Mouse (Mus musculus): ENCODE measurements around the gene Txndc11. TPM values are rescaled to one million over a fixed set of nuclear protein-coding genes. Genes with fewer than 3 reads are reported as not detected.

The Txndc11 gene
- polyA plus RNA-seq, 1 experiment = 36.4 TPM

DNA sequence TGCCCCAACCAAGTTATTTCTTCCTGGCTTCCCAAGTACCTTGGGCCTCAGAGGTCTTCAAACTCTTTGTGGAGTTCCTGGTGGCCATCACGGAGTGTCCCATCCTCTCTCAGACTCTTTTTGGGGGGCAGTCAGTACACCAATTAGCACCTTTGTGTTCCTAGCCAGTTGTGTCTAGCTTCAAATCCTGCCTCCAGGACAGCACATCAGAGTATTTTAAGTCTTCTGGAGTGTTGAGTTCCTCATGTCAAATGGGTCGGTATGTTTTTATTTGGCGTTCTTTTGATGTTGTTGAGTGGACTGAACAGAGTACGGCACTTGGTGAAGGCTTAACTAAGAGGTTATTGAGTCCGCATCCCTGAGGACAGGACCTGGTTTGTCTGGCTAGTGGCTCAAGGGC lies 69.0 kb downstream of the Txndc11 start:
- DNase-seq (ENCODE audit: low read depth) = no peak

- no peak for DNase-seq (ENCODE audit: low read depth)
Observed at GRCm38 (mm10) chr16:11064742-11065141, 69.7 kb downstream of the Txndc11 start.

GRCm38 (mm10) chr16:11064341-11064740 lies 70.1 kb downstream of the Txndc11 start:
- DNase-seq (ENCODE audit: low read depth) = no peak

GRCm38 (mm10) chr16:11062794-11063721 lies 71.4 kb downstream of the Txndc11 start:
- DNase-seq (ENCODE audit: low read depth) = no peak

DNA sequence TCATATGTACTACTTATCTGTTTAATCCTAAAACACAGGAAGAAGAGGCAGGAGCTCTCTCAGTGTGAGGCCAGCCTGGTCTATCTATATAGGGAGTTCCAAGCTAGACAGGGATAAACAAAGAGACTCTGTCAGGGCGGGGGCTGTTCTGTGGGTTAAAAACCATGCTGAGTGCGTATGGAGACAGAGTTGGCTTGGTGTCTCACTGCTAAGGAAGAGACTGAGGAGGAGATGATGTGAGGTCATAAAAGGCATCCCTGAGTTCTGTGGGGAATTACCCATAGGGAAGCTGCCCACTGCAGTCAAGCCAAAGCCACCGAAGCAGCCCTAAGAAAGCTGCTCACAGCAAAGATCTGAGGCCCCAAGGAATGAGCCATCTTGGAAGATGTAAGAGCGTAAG lies 73.8 kb downstream of the Txndc11 start, which contains the start of gene Snn:
Gene Snn (plus strand): TSS at position 301 of the 400 bp plus-strand sequence.
- DNase-seq (ENCODE audit: low read depth) = no peak

DNA sequence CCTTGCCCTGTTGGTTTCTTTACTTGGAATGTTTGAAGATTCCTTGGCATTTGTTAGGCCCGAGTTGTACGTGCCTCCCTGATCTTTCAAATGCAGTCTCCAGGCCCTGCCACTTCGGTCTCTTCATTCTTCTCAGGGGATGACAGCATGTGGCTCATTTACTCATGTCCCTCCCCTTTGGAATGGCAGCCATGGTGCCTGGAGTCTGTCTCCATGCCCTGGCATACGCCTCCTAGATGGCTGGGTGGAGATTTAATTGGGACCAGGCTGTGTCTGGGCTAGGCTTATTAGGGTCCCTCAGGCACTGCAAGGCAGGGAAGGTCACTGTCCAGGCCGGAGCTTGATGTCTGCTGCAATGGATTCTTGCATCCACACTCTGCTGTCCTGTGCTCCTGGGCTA lies 78.5 kb downstream of the Txndc11 start:
- no peak for DNase-seq (ENCODE audit: low read depth)

- no peak for DNase-seq (ENCODE audit: low read depth)
Observed at GRCm38 (mm10) chr16:11054871-11055270, 79.6 kb downstream of the Txndc11 start.

DNA sequence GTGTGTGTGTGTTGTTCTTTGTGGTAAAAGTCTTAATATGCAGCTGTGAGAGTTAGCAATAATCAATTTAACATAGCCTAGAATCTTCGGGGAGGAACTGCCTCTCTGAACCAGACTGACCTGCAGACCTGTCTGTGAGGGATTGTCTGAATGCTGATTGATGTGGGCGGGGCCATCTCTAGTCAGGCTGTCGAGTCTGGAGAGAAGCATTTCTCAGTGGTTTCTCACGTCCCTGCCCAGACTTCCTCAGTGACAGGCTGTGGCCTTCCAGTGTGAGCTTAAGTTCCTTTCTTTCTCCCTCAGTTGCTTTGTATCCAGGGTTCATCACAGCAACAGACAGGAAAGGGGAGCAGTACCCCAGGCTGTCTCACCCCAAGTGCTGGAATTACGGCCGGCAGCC lies 80.0 kb downstream of the Txndc11 start:
- DNase-seq (ENCODE audit: low read depth) = no peak

- DNase-seq (ENCODE audit: low read depth) = no peak
Observed at GRCm38 (mm10) chr16:11051134-11051533, 83.3 kb downstream of the Txndc11 start.

DNA sequence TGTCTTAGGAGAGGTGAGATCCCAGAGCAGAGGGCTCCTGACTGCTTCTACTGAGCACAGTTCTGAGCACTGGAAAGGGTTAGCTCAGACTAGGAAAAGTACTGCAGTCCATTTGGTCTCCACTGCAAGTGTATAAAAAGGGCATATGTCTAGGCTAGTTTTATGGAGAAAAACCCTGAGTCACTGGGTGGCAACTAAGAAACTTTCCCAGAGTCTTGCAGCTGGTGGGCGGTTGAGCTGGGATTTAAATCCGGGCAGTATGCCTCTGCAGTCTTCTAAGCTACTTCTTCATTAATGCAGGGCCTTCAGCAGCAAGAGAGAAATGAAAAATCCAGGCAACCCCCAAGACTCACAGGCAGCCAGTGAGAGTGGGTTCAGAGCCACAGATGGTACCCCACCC lies 84.2 kb downstream of the Txndc11 start:
- DNase-seq (ENCODE audit: low read depth) = no peak

DNA sequence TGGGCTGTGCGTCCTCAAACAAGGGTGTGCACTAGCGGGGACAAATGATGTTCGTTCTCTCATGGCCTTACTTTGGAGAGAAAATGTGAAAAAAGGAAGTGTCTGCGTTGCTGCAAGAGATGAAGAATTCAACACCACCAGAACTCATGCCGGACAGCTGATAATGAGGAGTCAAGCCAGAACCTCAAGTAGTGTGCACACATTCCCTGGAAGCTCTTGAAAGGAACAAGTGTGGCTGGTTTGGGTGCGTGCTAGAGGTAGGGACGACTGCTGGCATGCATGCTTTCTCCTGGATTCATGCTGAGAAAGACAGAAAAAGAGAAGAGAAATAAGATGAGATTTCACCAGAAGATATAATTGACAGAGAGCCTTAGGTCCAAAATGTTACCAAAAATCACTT lies 87.3 kb downstream of the Txndc11 start:
- DNase-seq (ENCODE audit: low read depth) = no peak

DNA sequence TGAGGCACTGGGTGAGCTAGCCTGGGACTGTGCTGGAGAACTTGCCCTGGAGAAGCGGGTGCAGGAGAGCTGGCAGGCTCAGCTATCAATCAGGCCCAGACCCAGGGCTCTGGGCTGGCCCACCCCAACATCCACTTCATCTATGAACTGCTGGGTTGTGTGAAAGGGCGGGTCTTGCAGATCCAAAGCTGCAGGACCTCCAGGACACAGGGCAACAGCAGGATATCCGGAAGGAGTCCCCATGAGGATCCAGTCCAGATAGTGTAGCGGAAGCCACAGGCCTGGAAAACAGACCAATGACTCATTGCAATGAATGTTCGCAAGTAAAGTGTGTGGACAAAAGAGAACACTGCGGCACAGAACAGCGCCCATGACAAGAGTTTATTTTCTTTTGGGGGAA lies 88.0 kb downstream of the Txndc11 start:
- DNase-seq (ENCODE audit: low read depth) = no peak

DNA sequence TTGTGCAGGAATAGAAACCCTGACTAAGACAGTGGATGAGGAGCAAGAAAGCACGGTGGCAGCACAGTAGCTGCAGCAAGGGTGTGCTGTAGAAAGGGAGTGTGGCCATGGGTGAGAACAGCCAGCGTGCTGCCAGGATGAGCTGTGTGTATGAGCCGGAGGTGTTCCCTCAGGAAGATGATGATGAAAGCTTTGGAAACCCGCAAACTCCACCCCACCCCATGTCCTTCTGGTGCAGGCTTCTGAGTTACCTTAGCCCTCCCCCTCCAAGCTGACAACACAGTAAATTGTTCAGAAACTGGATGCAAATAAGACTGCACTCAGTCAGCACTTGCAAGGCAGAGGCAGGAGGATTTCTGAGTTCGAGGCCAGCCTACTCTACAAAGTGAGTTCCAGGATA lies 91.2 kb downstream of the Txndc11 start:
- DNase-seq (ENCODE audit: low read depth) = no peak

- DNase-seq (ENCODE audit: low read depth) = no peak
Observed at GRCm38 (mm10) chr16:11040603-11041002, 93.8 kb downstream of the Txndc11 start.

DNA sequence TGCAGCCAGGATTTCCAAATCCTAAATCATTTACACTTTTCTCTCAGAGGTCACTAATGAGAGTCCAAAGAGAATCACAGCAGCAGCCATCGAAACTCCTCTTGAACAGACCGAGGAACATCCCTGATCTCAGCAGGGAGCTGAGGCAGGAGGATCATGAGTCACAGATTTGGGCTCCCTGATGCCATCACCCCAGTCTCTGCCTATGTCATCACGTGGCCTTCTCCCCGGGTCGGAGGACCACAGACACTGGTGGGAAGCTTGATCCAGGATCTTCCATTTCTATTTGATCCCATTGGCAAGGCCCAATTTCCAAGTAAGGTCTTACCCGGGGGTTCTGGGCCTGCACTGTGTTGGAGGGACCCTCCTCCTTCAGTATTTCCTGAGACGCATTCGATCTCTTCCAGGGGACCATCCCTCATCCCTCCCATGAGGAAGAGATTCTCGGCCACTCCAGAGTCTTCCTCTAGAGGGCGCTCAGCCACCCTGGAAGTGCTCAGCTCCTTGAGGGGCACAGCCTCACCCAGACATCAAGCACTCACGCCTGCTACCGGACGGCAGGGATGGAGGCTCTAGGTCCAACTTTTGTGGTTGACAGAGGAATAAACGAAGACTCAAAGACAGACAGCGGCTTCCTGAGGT lies 98.5 kb downstream of the Txndc11 start:
- DNase-seq (ENCODE audit: low read depth) = no peak

- DNase-seq (ENCODE audit: low read depth) = no peak
Observed at GRCm38 (mm10) chr16:11035273-11035672, 99.2 kb downstream of the Txndc11 start.

DNA sequence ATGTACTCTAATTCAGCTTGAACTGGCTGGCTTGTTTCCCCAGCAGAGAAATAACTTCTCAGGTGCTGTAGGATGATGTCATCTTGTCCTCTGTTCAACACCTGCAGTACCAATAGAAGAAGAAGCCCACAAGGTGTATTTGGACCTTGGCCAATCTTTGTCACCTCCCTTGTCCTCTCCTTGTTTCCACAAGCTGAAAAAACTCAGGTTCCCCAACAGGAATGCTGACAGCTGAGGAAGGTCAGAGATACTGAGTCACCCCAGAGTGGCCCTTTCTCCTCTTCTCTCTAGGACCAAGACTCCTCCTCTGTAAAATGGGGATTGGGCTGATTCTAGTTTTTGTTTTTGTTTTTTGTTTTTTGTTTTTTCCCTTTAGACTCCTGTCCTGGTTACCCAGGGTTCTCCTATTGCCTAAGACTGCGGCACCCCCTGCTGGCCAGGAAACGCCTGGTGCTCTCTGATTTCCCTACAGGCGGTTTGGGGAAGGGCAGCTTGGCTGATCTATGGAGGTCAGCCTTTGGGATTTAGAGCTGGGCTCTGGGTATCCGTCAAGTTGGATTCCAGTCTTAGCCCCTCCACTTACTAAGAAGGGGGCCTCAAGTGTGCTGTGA lies 100.2 kb downstream of the Txndc11 start:
- DNase-seq (ENCODE audit: low read depth) = no peak

- no peak for DNase-seq (ENCODE audit: low read depth)
Observed at GRCm38 (mm10) chr16:11031320-11031719, 103.1 kb downstream of the Txndc11 start.

DNA sequence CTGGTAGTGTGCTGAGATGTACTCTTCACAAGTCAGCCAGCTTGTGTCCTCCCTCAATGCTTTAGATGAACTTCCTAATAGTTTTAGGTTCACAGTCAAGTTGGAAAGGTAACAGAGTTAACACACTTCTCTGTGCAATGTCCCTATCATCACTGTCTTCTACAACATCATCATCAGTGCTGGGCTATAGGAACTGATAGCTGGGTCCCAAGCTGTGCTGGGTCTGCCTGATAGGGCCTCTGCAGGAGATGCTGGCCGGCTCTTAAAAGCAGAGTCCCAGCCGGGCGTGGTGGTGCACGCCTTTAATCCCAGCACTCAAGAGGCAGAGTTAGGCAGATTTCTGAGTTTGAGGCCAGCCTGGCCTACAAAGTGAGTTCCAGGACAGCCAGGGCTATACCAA lies 103.6 kb downstream of the Txndc11 start:
- no peak for DNase-seq (ENCODE audit: low read depth)

- DNase-seq (ENCODE audit: low read depth) = no peak
Observed at GRCm38 (mm10) chr16:11028206-11028605, 106.2 kb downstream of the Txndc11 start.

Measured in gonadal fat pad, adult 2 months (tissue).